Mouse (Mus musculus) limb, embryonic 11.5 days (tissue): ENCODE measurements at regions not wholly inside any gene's neighbourhood (a gene's known extent, or its start where the extent isn't known, plus 50 kb on each side); places are given as distances from the start of the nearest gene placed in this dataset.

Source experiments
- ATAC-seq: fragments of 200-750 bp; cut with Nextera tagmentation; 2 replicates; pipeline ENCODE4 v1.8.0; 2017; ENCODE audit warnings: low read depth; ENCODE audit not compliant: insufficient number of reproducible peaks, low FRiP score, low TSS enrichment
- DNase-seq: peaks from one replicate; pipeline ENCODE4 v3.0.0-alpha.2; 2015; ENCODE audit warnings: low spot score
- H3K27ac ChIP-seq: fragments of 300-500 bp; sonication (generic); replicated peaks from 2 replicates; pipeline ENCODE4 v1.5.1; 2014; ENCODE audit warnings: low read depth, mild to moderate bottlenecking, low read length
- H3K27me3 ChIP-seq: fragments of 300-500 bp; sonication (generic); 2 replicates; pipeline ENCODE4 v1.6.1; 2014; ENCODE audit warnings: mild to moderate bottlenecking, low read length, mixed read lengths; ENCODE audit not compliant: control insufficient read depth, insufficient read depth
- H3K36me3 ChIP-seq: fragments of 300-500 bp; sonication (generic); 2 replicates; pipeline ENCODE4 v1.6.1; 2014; ENCODE audit warnings: mild to moderate bottlenecking, low read length, moderate library complexity, mixed read lengths; ENCODE audit not compliant: control insufficient read depth, insufficient read depth
- H3K4me1 ChIP-seq: fragments of 300-500 bp; sonication (generic); 2 replicates; pipeline ENCODE4 v1.6.1; 2014; ENCODE audit warnings: low read length, mixed read lengths; ENCODE audit not compliant: control insufficient read depth, insufficient read depth
- H3K4me2 ChIP-seq: fragments of 300-500 bp; sonication (generic); 2 replicates; pipeline ENCODE4 v1.6.1; 2014; ENCODE audit warnings: low read depth, mild to moderate bottlenecking, moderate library complexity; ENCODE audit not compliant: severe bottlenecking
- H3K4me3 ChIP-seq: fragments of 300-500 bp; sonication (generic); 2 replicates; pipeline ENCODE4 v1.5.1; 2014; ENCODE audit warnings: low read depth, low read length
- H3K9ac ChIP-seq: fragments of 300-500 bp; sonication (generic); 2 replicates; pipeline ENCODE4 v1.6.1; 2014; ENCODE audit warnings: mild to moderate bottlenecking, low read length
- H3K9me3 ChIP-seq: fragments of 300-500 bp; sonication (generic); 2 replicates; pipeline ENCODE4 v1.6.1; 2016; ENCODE audit warnings: low read length; ENCODE audit not compliant: control insufficient read depth
- WGBS: fragments of 180-500 bp; shearing (Covaris S2); extraction: QIAGEN DNeasy Blood & Tissue Kit; methylation state at CpG from one replicate; pipeline ENCODE4 v1.1.7; 2014; 5-methylcytosine and 5-hydroxymethylcytosine counted together

DNA sequence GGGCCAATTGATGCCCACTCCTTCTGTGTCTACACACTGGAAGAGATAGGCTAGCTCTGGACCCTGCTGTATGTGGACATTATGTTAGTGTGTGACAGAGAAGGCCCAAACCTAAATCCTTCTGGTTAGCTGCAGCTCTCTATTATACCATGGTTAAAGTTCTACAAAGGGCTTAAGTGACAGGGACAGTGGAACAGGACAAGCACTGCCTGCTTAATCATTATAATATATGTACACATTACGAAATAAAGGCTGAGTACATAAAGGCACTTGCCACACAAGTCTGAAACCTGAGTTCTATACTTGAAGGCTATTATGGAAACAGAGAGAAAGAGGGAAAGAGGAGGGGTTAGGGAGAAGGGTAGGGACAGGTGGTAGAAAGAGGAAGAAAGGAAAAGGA lies 55.2 kb downstream of the Rdh14 start:
- Histone ChIP-seq H3K27ac (no peak overlapping the region), H3K9ac (no peak overlapping the region)
- 100% methylated on average over 1 of the region's 1 CpGs for WGBS

DNA sequence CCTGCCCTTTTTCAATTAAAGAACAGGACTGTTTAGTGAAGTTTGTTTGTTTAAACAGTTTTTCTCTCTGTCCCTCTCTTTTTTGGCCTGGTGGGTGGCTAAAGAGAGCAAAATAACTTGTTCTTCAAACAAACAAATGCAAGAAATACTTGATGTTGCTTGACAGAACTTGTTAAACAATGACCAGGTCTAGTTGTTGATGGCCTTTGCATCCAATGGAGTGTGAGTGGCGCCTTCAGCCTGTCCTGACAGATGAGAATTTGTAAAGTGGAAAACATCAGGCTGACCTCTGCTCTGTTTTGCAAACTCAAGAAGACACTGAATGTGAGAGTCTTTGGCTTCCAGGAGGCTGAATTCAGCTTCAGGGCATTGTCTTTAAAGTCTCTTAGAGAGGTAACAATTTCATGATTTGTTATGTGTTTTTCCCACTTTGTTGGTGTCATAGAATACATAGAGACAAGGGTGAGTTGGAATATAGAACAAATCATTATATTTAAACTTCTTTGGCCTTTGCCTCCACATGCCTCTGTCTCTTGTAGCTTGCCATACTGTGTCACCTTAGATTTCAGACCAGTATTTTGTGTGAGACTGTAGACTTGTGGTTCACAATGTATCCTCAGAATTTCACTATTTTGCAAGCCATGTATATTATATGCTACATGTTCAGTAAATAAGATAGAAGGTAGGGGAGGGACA lies 67.5 kb downstream of the Rdh14 start:
- 82% methylated on average over 1 of the region's 1 CpGs for WGBS
- Histone ChIP-seq H3K9me3 (no peaks in the 10 kb centered on the region), H3K9ac (no peak overlapping the region), H3K4me3 (no peak overlapping the region), H3K4me2 (no peak overlapping the region), H3K27me3 (no peaks in the 10 kb centered on the region), H3K4me1 (no peaks in the 10 kb centered on the region), H3K36me3 (no peaks in the 10 kb centered on the region), H3K27ac (no peak overlapping the region)
- ATAC-seq (no peak), DNase-seq (no peak)

More for the DNA sequence above, 55.2 kb downstream of the Rdh14 start:
- no peaks in the 10 kb centered on the region for H3K9me3 ChIP-seq
- no peak for DNase-seq
- ATAC-seq, result no peak
- H3K4me1 ChIP-seq, result no peaks in the 10 kb centered on the region
- H3K4me2 ChIP-seq, result no peak overlapping the region
- H3K36me3 ChIP-seq, result no peaks in the 10 kb centered on the region
- H3K27me3 ChIP-seq, result no peaks in the 10 kb centered on the region
- no peak overlapping the region for H3K4me3 ChIP-seq

DNA sequence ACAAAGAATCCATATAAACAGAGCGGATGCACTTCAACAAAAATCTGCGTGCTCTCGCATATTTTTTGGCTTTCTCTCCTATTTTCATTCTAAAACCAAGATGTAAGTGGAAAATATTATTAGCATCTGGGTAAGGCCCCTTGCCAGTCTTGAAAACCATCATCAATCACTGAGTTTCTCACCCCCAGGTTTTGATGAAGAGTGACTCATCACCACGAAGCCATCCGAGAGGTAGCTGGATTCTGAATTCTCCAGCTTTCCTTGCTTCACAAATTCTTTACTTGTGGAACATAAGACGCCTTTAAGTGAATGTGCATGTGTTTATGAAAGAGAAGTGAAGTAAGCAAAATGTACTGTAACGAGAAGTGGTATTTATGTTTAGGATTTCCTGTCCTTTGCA lies 71.2 kb downstream of the Rdh14 start:
- no peak overlapping the region for H3K4me3 ChIP-seq
- H3K9ac ChIP-seq, result no peak overlapping the region
- H3K27ac ChIP-seq, result no peak overlapping the region
- DNase-seq, result no peak
- 88% methylated on average over 7 of the region's 7 CpGs for WGBS
- H3K9me3 ChIP-seq, result no peaks in the 10 kb centered on the region
- H3K27me3 ChIP-seq, result no peaks in the 10 kb centered on the region
- H3K4me2 ChIP-seq, result no peak overlapping the region
- H3K36me3 ChIP-seq, result no peaks in the 10 kb centered on the region
- no peaks in the 10 kb centered on the region for H3K4me1 ChIP-seq
- no peak for ATAC-seq

DNA sequence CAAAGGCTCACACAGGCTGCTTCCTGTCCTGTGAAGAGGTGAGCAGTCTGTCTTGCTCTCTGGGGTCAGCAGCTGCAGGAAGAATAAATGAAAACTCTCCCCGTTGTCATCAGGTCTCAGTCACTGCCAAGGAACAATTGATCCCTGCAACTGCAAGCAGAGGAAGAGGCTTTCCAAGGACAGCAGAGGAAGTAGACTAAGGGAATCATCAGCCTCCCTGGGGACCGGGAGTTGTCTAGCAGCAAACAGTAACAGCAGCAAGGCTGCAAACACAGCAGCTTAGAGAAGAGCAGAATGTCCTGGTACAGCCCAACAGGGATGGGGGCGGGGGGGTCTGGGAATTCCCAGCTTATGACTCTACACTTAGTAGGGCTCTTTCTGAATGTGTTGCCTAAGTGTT lies 72.4 kb downstream of the Rdh14 start:
- Histone ChIP-seq H3K4me3 (no peak overlapping the region), H3K36me3 (no peaks in the 10 kb centered on the region), H3K4me1 (no peaks in the 10 kb centered on the region), H3K27me3 (no peaks in the 10 kb centered on the region), H3K9me3 (no peaks in the 10 kb centered on the region), H3K9ac (no peak overlapping the region), H3K27ac (no peak overlapping the region), H3K4me2 (no peak overlapping the region)
- 60% methylated on average over 3 of the region's 3 CpGs for WGBS
- ATAC-seq (no peak), DNase-seq (no peak)

DNA sequence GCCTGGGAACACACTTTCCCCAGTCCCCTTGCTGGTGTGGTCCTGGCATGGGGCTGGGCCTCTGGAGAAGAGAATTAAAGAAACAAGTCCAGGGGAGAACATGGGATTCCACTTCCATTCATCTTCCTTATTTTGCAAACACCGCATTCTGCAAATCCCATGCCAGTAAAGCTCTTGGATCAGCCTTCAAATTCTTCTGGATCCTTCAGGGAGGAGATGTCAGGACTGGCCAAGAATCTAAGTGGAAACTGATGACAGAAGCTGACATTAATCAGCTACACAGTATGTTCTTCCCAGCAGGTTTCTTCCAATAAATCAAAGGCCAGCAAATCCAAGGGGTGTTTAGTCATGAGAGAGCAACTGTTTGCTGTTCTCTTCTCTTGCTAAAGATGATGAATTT lies 83.4 kb downstream of the Rdh14 start:
- H3K4me1 ChIP-seq, result 0 out of 2 replicates have a peak, but pooled peaks cover 2% of the 10 kb centered on the region
- H3K27me3 ChIP-seq, result no peaks in the 10 kb centered on the region
- DNase-seq (no peak), ATAC-seq (no peak)
- no peaks in the 10 kb centered on the region for H3K36me3 ChIP-seq
- H3K9me3 ChIP-seq, result no peaks in the 10 kb centered on the region
- H3K9ac ChIP-seq, result no peak overlapping the region
- H3K4me2 ChIP-seq, result no peak overlapping the region
- H3K27ac ChIP-seq, result no peak overlapping the region
- 90% methylated on average over 1 of the region's 1 CpGs for WGBS
- no peak overlapping the region for H3K4me3 ChIP-seq

DNA sequence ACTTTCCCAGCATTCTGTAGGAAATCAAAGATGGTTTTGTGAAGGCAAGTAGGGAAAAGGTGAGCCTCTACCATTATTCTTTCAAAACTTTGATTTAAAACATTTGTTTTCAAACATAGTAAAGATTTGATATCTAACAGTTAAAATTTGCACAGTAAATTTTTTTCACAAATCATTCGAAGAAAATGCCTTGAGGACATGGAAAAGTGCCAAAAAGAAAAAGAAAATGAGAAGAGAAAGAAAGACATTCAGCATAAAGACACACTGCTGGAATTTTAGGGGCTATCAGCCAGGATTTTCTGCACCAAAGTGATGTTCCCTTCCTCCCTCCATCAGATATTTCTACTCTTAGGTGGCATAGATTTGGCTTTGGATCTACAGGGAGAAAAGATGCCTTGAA lies 90.2 kb downstream of the Rdh14 start:
- Histone ChIP-seq H3K4me2 (no peak overlapping the region), H3K27me3 (no peaks in the 10 kb centered on the region), H3K4me3 (no peak overlapping the region), H3K9me3 (no peaks in the 10 kb centered on the region), H3K4me1 (no peaks in the 10 kb centered on the region), H3K36me3 (no peaks in the 10 kb centered on the region), H3K9ac (no peak overlapping the region), H3K27ac (no peak overlapping the region)
- no peak for DNase-seq
- 79% methylated on average over 1 of the region's 1 CpGs for WGBS
- ATAC-seq, result no peak

DNA sequence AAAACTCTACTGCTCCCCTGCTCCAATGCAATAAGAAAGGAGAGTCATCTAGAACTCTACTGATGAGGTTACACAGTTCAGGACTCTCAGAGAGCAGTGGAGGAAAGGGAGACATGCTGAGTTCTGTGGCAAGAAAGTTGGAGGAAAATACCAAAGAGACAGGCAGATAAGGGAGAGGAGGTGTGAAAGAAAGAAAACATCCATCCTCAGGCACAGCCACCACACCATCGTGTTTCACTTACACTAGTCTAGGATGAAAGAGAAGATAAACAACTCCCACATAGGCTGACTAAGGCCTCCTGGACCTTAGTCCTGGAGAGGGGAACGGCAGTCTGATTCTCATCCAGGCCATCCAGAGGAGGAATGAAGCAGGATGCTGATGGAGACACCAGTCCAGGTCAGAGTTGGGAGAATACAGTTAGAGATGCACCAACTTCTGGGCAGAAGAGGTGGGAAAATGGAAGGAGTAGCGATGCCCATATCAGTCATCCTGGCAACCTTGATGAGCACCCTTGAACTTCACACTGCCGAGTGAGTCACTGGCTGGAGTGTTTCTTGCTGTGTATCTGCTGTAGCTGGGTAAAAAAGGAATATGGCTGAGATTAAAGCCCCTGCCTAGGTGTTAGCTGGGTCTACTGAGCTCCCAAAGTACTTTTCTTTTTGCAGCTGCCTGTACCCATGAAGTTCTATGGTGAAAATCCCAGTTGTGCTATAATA lies 91.9 kb downstream of the Rdh14 start:
- Histone ChIP-seq H3K4me2 (no peak overlapping the region), H3K36me3 (no peaks in the 10 kb centered on the region), H3K27ac (no peak overlapping the region), H3K4me1 (no peaks in the 10 kb centered on the region), H3K4me3 (no peak overlapping the region), H3K27me3 (no peaks in the 10 kb centered on the region), H3K9ac (no peak overlapping the region), H3K9me3 (no peaks in the 10 kb centered on the region)
- WGBS, result 67% methylated on average over 4 of the region's 4 CpGs
- ATAC-seq (no peak), DNase-seq (no peak)

DNA sequence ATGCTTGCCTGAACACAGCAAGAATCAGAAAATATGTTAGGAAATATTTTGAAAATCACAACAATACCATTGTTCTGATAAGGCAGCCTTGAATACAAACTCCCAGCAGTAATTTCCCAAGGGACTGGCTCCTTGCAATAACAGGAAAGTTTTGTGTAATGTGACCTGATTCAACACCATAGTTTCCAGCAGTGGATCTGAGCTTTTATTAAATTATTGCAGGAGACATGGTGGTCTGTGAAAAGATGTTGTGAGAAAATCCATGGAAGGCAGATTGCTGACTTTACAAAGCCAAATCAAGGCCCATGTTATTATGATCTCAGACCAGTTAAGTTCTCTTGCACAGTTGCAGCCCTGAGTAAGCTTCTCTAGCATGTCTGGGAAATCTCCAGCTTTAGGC lies 116.1 kb downstream of the Rdh14 start:
- DNase-seq (no peak), ATAC-seq (no peak)
- no peak overlapping the region for H3K9ac ChIP-seq
- no peak overlapping the region for H3K4me2 ChIP-seq
- no peak overlapping the region for H3K27ac ChIP-seq
- H3K27me3 ChIP-seq, result no peaks in the 10 kb centered on the region
- no peaks in the 10 kb centered on the region for H3K4me1 ChIP-seq
- H3K36me3 ChIP-seq, result no peaks in the 10 kb centered on the region
- no peaks in the 10 kb centered on the region for H3K9me3 ChIP-seq
- H3K4me3 ChIP-seq, result no peak overlapping the region

DNA sequence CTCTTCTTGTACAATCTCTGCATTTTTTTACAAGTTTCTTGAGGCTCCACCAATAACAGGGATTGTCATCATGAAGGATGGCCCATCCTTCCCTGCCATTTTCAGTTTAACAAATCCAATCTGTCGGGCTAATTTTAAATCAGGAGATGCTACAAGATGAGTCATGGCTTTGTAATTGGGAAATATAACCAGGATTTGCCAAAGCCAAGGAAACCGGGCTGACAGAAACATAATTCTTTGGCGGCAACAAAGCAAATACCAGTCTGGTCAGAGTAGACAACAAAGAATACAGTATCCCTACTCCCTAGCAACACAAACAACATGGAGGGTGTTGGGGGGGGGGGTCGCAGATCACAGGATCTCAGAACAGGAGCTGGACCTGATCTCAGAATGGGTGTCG lies 123.0 kb downstream of the Rdh14 start:
- H3K4me2 ChIP-seq, result no peak overlapping the region
- ATAC-seq, result no peak
- WGBS, result 80% methylated on average over 5 of the region's 5 CpGs
- no peak overlapping the region for H3K9ac ChIP-seq
- no peaks in the 10 kb centered on the region for H3K27me3 ChIP-seq
- H3K27ac ChIP-seq, result no peak overlapping the region
- H3K4me3 ChIP-seq, result no peak overlapping the region
- H3K9me3 ChIP-seq, result no peaks in the 10 kb centered on the region
- H3K4me1 ChIP-seq, result no peaks in the 10 kb centered on the region
- no peak for DNase-seq
- H3K36me3 ChIP-seq, result no peaks in the 10 kb centered on the region
